Mouse (Mus musculus) bone marrow, adult 2 months (tissue): ENCODE measurements around the gene Pdcd6ip. TPM values are rescaled to one million over a fixed set of nuclear protein-coding genes. Genes with fewer than 3 reads are reported as not detected.
"Not testable (repeated sequence)": the region's sequence is repeated elsewhere in the genome, so short reads cannot be mapped to it uniquely, and the experiment has no call there.

Experiments
- H3K27ac ChIP-seq: fragments of 200-500 bp; 2 replicates; pipeline ENCODE4 v1.5.1; 2012; ENCODE audit warnings: low read depth, mild to moderate bottlenecking, control low read depth, inconsistent platforms, low read length; ENCODE audit not compliant: control insufficient read depth, poor library complexity, insufficient read depth
- H3K4me1 ChIP-seq: fragments of 200-500 bp; 2 replicates; pipeline ENCODE4 v1.6.1; 2011; ENCODE audit warnings: low read length; ENCODE audit not compliant: control insufficient read depth, insufficient read depth
- H3K4me3 ChIP-seq: fragments of 200-500 bp; replicated peaks from 2 replicates; pipeline ENCODE3; 2011; ENCODE audit warnings: mild to moderate bottlenecking, low read depth, low read length, control low read depth; ENCODE audit not compliant: control insufficient read depth
- CTCF ChIP-seq: fragments of 200-500 bp; IDR thresholded peaks from 2 replicates; pipeline ENCODE4 v1.5.1; 2011; ENCODE audit warnings: low read length, control low read depth; ENCODE audit not compliant: control insufficient read depth, insufficient read depth
- POLR2A ChIP-seq: fragments of 200-500 bp; IDR thresholded peaks from 2 replicates; pipeline ENCODE4 v1.6.1; 2011; ENCODE audit warnings: low read depth, mild to moderate bottlenecking, control low read depth, low read length, borderline replicate concordance; ENCODE audit not compliant: control insufficient read depth
- WGBS: fragments of 180-500 bp; shearing (Covaris S2); methylation state at CpG from one replicate; pipeline ENCODE4 v1.1.7; 2018; 5-methylcytosine and 5-hydroxymethylcytosine counted together
- polyA plus RNA-seq: library from polyadenylated mRNA; stranded (reverse); fragments of >200 nt; gene quantifications from 2 replicates; pipeline ENCODE4 v1.2.4, GENCODE M21; 2011; ENCODE audit warnings: low replicate concordance; ENCODE audit not compliant: missing spikeins, insufficient read depth, insufficient read length

The Pdcd6ip gene
- polyA plus RNA-seq, 1 experiment = 25.0 TPM

GRCm38 (mm10) chr9:113738941-113739340 lies 30.9 kb upstream of the Pdcd6ip start:
- H3K4me1 ChIP-seq = peaks cover 3% of the 10 kb centered on the region; the same call in 1 of the 2 replicates
- 77% methylated on average over 6 of the region's 6 CpGs for WGBS
- no peak overlapping the region for H3K27ac ChIP-seq
- no peak for TF ChIP-seq POLR2A
- no peak for TF ChIP-seq CTCF
- no peak overlapping the region for H3K4me3 ChIP-seq

GRCm38 (mm10) chr9:113738021-113738420 lies 30.0 kb upstream of the Pdcd6ip start:
- Histone ChIP-seq H3K4me3 (no peak overlapping the region), H3K4me1 (no peaks in the 10 kb centered on the region; the same call in 1 of the 2 replicates), H3K27ac (no peak overlapping the region)
- 78% methylated on average over 9 of the region's 9 CpGs for WGBS
- TF ChIP-seq POLR2A (no peak), CTCF (no peak)

- TF ChIP-seq POLR2A = no peak
- no peak for TF ChIP-seq CTCF
- no peaks in the 10 kb centered on the region for H3K4me1 ChIP-seq
Measured at GRCm38 (mm10) chr9:113735920-113736319, 27.9 kb upstream of the Pdcd6ip start.

GRCm38 (mm10) chr9:113731540-113731939 lies 23.5 kb upstream of the Pdcd6ip start:
- H3K27ac ChIP-seq = no peak overlapping the region
- TF ChIP-seq POLR2A (no peak), CTCF (no peak)

More at GRCm38 (mm10) chr9:113735920-113736319, 27.9 kb upstream of the Pdcd6ip start:
- no peak overlapping the region for H3K4me3 ChIP-seq
- H3K27ac ChIP-seq = no peak overlapping the region

GRCm38 (mm10) chr9:113726991-113727680 lies 19.1 kb upstream of the Pdcd6ip start:
- Histone ChIP-seq H3K4me1 (peaks cover 1% of the 10 kb centered on the region; the same call in 1 of the 2 replicates), H3K4me3 (no peak overlapping the region), H3K27ac (no peak overlapping the region)
- 56% methylated on average over 18 of the region's 18 CpGs for WGBS
- no peak for TF ChIP-seq POLR2A
- TF ChIP-seq CTCF = no peak

More at GRCm38 (mm10) chr9:113731540-113731939, 23.5 kb upstream of the Pdcd6ip start:
- H3K4me1 ChIP-seq = no peaks in the 10 kb centered on the region; the same call in 1 of the 2 replicates
- WGBS = 81% methylated on average over 3 of the region's 3 CpGs
- no peak overlapping the region for H3K4me3 ChIP-seq

- WGBS = 80% methylated on average over 3 of the region's 3 CpGs
- Histone ChIP-seq H3K27ac (no peak overlapping the region), H3K4me3 (no peak overlapping the region), H3K4me1 (peaks cover 1% of the 10 kb centered on the region; the same call in 1 of the 2 replicates)
- TF ChIP-seq CTCF (no peak), POLR2A (no peak)
Measured at GRCm38 (mm10) chr9:113726131-113726530, 18.1 kb upstream of the Pdcd6ip start.

GRCm38 (mm10) chr9:113725609-113726008 lies 17.6 kb upstream of the Pdcd6ip start:
- not testable (repeated sequence) for H3K27ac ChIP-seq, H3K4me3 ChIP-seq, H3K4me1 ChIP-seq
- WGBS = 49% methylated on average over 5 of the region's 5 CpGs

GRCm38 (mm10) chr9:113724646-113725045 lies 16.6 kb upstream of the Pdcd6ip start:
- WGBS = 51% methylated on average over 15 of the region's 15 CpGs
- TF ChIP-seq POLR2A (no peak), CTCF (no peak)
- Histone ChIP-seq H3K4me3 (no peak overlapping the region), H3K4me1 (peaks cover 1% of the 10 kb centered on the region; the same call in 1 of the 2 replicates), H3K27ac (no peak overlapping the region)

GRCm38 (mm10) chr9:113719063-113719462 lies 11.0 kb upstream of the Pdcd6ip start:
- H3K4me1 ChIP-seq = no peaks in the 10 kb centered on the region; the same call in 1 of the 2 replicates
- no peak overlapping the region for H3K27ac ChIP-seq
- H3K4me3 ChIP-seq = no peak overlapping the region
- TF ChIP-seq POLR2A (no peak), CTCF (peak; percentile 44)
- WGBS = 58% methylated on average over 5 of the region's 5 CpGs
